Mouse (Mus musculus) forebrain, embryonic 16.5 days (tissue): ENCODE results near the gene Rsg1. TPM values are rescaled to one million over a fixed set of nuclear protein-coding genes. Genes with fewer than 3 reads are reported as not detected.

Source experiments
- ATAC-seq: fragments of 200-750 bp; cut with Nextera tagmentation; 2 replicates; pipeline ENCODE4 v1.8.0; 2017; ENCODE audit warnings: mild to moderate bottlenecking, moderate library complexity
- H3K27ac ChIP-seq: fragments of 300-500 bp; sonication (generic); 2 replicates; pipeline ENCODE4 v1.5.1; 2014; ENCODE audit warnings: low read length, control low read depth
- H3K27me3 ChIP-seq: fragments of 300-500 bp; sonication (generic); replicated peaks from 2 replicates; pipeline ENCODE4 v1.6.1; 2014; ENCODE audit warnings: low read length; ENCODE audit not compliant: control insufficient read depth, insufficient read depth
- H3K36me3 ChIP-seq: fragments of 300-500 bp; sonication (generic); 2 replicates; pipeline ENCODE4 v1.6.1; 2014; ENCODE audit not compliant: control insufficient read depth, insufficient read depth
- H3K4me1 ChIP-seq: fragments of 300-500 bp; sonication (generic); replicated peaks from 2 replicates; pipeline ENCODE4 v1.6.1; 2014; ENCODE audit warnings: low read length; ENCODE audit not compliant: control insufficient read depth, insufficient read depth
- H3K4me2 ChIP-seq: fragments of 300-500 bp; sonication (generic); 2 replicates; pipeline ENCODE4 v1.6.1; 2014; ENCODE audit warnings: mild to moderate bottlenecking, low read length, control low read depth
- H3K4me3 ChIP-seq: fragments of 300-500 bp; sonication (generic); replicated peaks from 2 replicates; pipeline ENCODE4 v1.5.1; 2014; ENCODE audit warnings: mild to moderate bottlenecking, low read length, control low read depth
- H3K9ac ChIP-seq: fragments of 300-500 bp; sonication (generic); replicated peaks from 2 replicates; pipeline ENCODE4 v1.6.1; 2014; ENCODE audit warnings: low read depth, low read length, control low read depth
- H3K9me3 ChIP-seq: fragments of 300-500 bp; sonication (generic); 2 replicates; pipeline ENCODE4 v1.6.1; 2016; ENCODE audit warnings: low read length; ENCODE audit not compliant: control insufficient read depth
- WGBS: fragments of 180-500 bp; shearing (Covaris S2); extraction: QIAGEN DNeasy Blood & Tissue Kit; methylation state at CpG from one replicate; pipeline ENCODE4 v1.1.7; 2014; 5-methylcytosine and 5-hydroxymethylcytosine counted together
- polyA plus RNA-seq: library from polyadenylated mRNA; unstranded; fragments of >200 nt; fragmentation: Nextera tagmentation; extraction: Ambion mirVana; gene quantifications from 2 replicates; pipeline ENCODE4 v1.2.1, GENCODE M21; 2015

Gene Rsg1
- polyA plus RNA-seq, 1 experiment from 2014 or later = 11.0 TPM

- Histone ChIP-seq H3K9ac (no peak overlapping the region), H3K4me2 (no peak overlapping the region), H3K27ac (no peak overlapping the region), H3K4me3 (no peak overlapping the region), H3K4me1 (no peaks in the 10 kb centered on the region), H3K27me3 (no peaks in the 10 kb centered on the region), H3K9me3 (no peaks in the 10 kb centered on the region), H3K36me3 (0 out of 2 replicates have a peak, but pooled peaks cover 3% of the 10 kb centered on the region)
- WGBS = 89% methylated on average over 5 of the region's 5 CpGs
- no peak for ATAC-seq
Measured at GRCm38 (mm10) chr4:141222752-141223151, 9.0 kb downstream of the Rsg1 start.

- 91% methylated on average over 7 of the region's 7 CpGs for WGBS
- no peak for ATAC-seq
- H3K27ac ChIP-seq = no peak overlapping the region
- no peak overlapping the region for H3K4me2 ChIP-seq
- no peaks in the 10 kb centered on the region for H3K9me3 ChIP-seq
- no peaks in the 10 kb centered on the region for H3K36me3 ChIP-seq
- no peak overlapping the region for H3K4me3 ChIP-seq
- H3K4me1 ChIP-seq = no peaks in the 10 kb centered on the region
- H3K9ac ChIP-seq = no peak overlapping the region
- H3K27me3 ChIP-seq = peaks cover 4% of the 10 kb centered on the region; the same call in 1 of the 2 replicates
Measured at GRCm38 (mm10) chr4:141228687-141229086, 14.9 kb downstream of the Rsg1 start.

GRCm38 (mm10) chr4:141233196-141233595 is 19.4 kb downstream of the Rsg1 start:
- H3K9ac ChIP-seq = no peak overlapping the region
- no peak overlapping the region for H3K4me2 ChIP-seq
- 88% methylated on average over 4 of the region's 4 CpGs for WGBS
- peaks cover 4% of the 10 kb centered on the region; the same call in 1 of the 2 replicates for H3K27me3 ChIP-seq
- H3K4me1 ChIP-seq = no peaks in the 10 kb centered on the region
- ATAC-seq = no peak
- no peaks in the 10 kb centered on the region for H3K36me3 ChIP-seq
- no peaks in the 10 kb centered on the region for H3K9me3 ChIP-seq
- H3K4me3 ChIP-seq = no peak overlapping the region
- no peak overlapping the region for H3K27ac ChIP-seq

- Histone ChIP-seq H3K27ac (no peak overlapping the region), H3K4me2 (no peak overlapping the region), H3K27me3 (peaks cover 8% of the 10 kb centered on the region), H3K9me3 (no peaks in the 10 kb centered on the region), H3K36me3 (no peaks in the 10 kb centered on the region), H3K9ac (no peak overlapping the region), H3K4me3 (no peak overlapping the region), H3K4me1 (peaks cover 9% of the 10 kb centered on the region)
- 70% methylated on average over 6 of the region's 6 CpGs for WGBS
- ATAC-seq = no peak
Measured at GRCm38 (mm10) chr4:141235537-141236111, 21.9 kb downstream of the Rsg1 start.

- no peak for ATAC-seq
- H3K27ac ChIP-seq = no peak overlapping the region
Measured at GRCm38 (mm10) chr4:141236856-141237255, 23.1 kb downstream of the Rsg1 start.

GRCm38 (mm10) chr4:141238492-141239387 is 25.0 kb downstream of the Rsg1 start:
- WGBS = 3% methylated on average over 20 of the region's 20 CpGs
- Histone ChIP-seq H3K4me1 (peaks cover 18% of the 10 kb centered on the region), H3K36me3 (no peaks in the 10 kb centered on the region), H3K9me3 (no peaks in the 10 kb centered on the region), H3K27me3 (peaks cover 14% of the 10 kb centered on the region), H3K9ac (peak overlapping the region; percentile 23), H3K4me3 (peak overlapping the region; percentile 37), H3K27ac (no peak overlapping the region), H3K4me2 (peak overlapping the region; percentile 56)
- ATAC-seq = no peak

More at GRCm38 (mm10) chr4:141236856-141237255, 23.1 kb downstream of the Rsg1 start:
- Histone ChIP-seq H3K4me1 (peaks cover 9% of the 10 kb centered on the region), H3K4me3 (no peak overlapping the region), H3K27me3 (peaks cover 18% of the 10 kb centered on the region), H3K36me3 (no peaks in the 10 kb centered on the region), H3K4me2 (no peak overlapping the region), H3K9me3 (no peaks in the 10 kb centered on the region), H3K9ac (no peak overlapping the region)
- WGBS = 72% methylated on average over 3 of the region's 3 CpGs

GRCm38 (mm10) chr4:141239388-141240125 is 25.8 kb downstream of the Rsg1 start, which contains the start of gene Arhgef19:
Gene Arhgef19, plus strand, starts transcription at chr4:141239499.
- H3K4me2 ChIP-seq = peak within 1 kb of the TSS; percentile 56
- WGBS = 2% methylated on average over 31 of the region's 31 CpGs
- peak; percentile 89 for ATAC-seq
- H3K9ac ChIP-seq = peak within 1 kb of the TSS; percentile 23
- no peaks in the 10 kb centered on the region for H3K9me3 ChIP-seq
- peaks cover 26% of the 10 kb centered on the region for H3K4me1 ChIP-seq
- H3K27me3 ChIP-seq = peaks cover 14% of the 10 kb centered on the region
- peak within 1 kb of the TSS; percentile 37 for H3K4me3 ChIP-seq
- no peaks in the 10 kb centered on the region for H3K36me3 ChIP-seq
- no peak within 1 kb of the TSS for H3K27ac ChIP-seq

- Histone ChIP-seq H3K4me3 (no peak overlapping the region), H3K36me3 (no peaks in the 10 kb centered on the region), H3K27me3 (peaks cover 14% of the 10 kb centered on the region), H3K9ac (no peak overlapping the region), H3K27ac (no peak overlapping the region), H3K4me1 (peaks cover 34% of the 10 kb centered on the region), H3K4me2 (no peak overlapping the region), H3K9me3 (no peaks in the 10 kb centered on the region)
- ATAC-seq = no peak
- WGBS = 4% methylated on average over 14 of the region's 14 CpGs
Measured at GRCm38 (mm10) chr4:141240617-141241016, 26.9 kb downstream of the Rsg1 start.

- H3K27me3 ChIP-seq = peaks cover 14% of the 10 kb centered on the region
- no peak for ATAC-seq
- WGBS = 36% methylated on average over 15 of the region's 15 CpGs
Measured at GRCm38 (mm10) chr4:141241861-141242260, 28.1 kb downstream of the Rsg1 start.

More at GRCm38 (mm10) chr4:141241861-141242260, 28.1 kb downstream of the Rsg1 start:
- Histone ChIP-seq H3K4me2 (no peak overlapping the region), H3K36me3 (no peaks in the 10 kb centered on the region), H3K4me1 (peaks cover 44% of the 10 kb centered on the region), H3K9ac (no peak overlapping the region), H3K9me3 (no peaks in the 10 kb centered on the region), H3K27ac (no peak overlapping the region), H3K4me3 (no peak overlapping the region)
